ENCODE assay signal across 8 mouse cellular contexts in genomic region chr15:80706596-80706995, GRCm38 (mm10). TPM values are rescaled to one million over a fixed set of nuclear protein-coding genes. Genes with fewer than 3 reads are reported as not detected.
DNase-seq lines count a peak whose midpoint lies in the region; ATAC-seq and TF ChIP-seq lines count a peak whose summit lies in the region.

No protein-coding gene starts in this region.

- TF ChIP-seq CTCF in lung, adult 2 months (IDR thresholded peaks at IDR 0.05; ENCODE audit: insufficient read depth, low read length): no peak

- DNase-seq in lung, adult 2 months: no peak
- DNase-seq in lung, postnatal 10 days: no peak
- peak; percentile 34 for DNase-seq in embryonic facial prominence, embryonic 14.5 days (ENCODE audit: low spot score)
- DNase-seq in limb, embryonic 10.5 days (ENCODE audit: low spot score): no peak
- no peak for DNase-seq in thymus, adult 18-20 months
- DNase-seq in urinary bladder, adult 18-20 months (ENCODE audit: low spot score in 2 of 2): no peak
- no peak for DNase-seq in frontal cortex, postnatal 14 days (ENCODE audit: low spot score in 2 of 2)

- H3K4me2 ChIP-seq in embryonic facial prominence, embryonic 14.5 days (ENCODE audit: low read depth, low read length): peak overlapping the region; percentile 50
- H3K4me2 ChIP-seq in neural tube, embryonic 13.5 days: peak overlapping the region; percentile 53

- no peaks in the 10 kb centered on the region for H3K27me3 ChIP-seq in embryonic facial prominence, embryonic 14.5 days (replicated peaks; ENCODE audit: control insufficient read depth, insufficient read depth, low read length)
- no peaks in the 10 kb centered on the region for H3K27me3 ChIP-seq in limb, embryonic 10.5 days (ENCODE audit: low read depth, poor library complexity, severe bottlenecking)
- peaks cover 5% of the 10 kb centered on the region; the same call in 1 of the 2 replicates for H3K27me3 ChIP-seq in neural tube, embryonic 13.5 days

- H3K4me3 ChIP-seq in lung, adult 2 months (replicated peaks; ENCODE audit: extremely low read depth, low read depth, low read length): peak overlapping the region; percentile 54
- H3K4me3 ChIP-seq in embryonic facial prominence, embryonic 14.5 days (ENCODE audit: low read depth, low read length): peak overlapping the region; percentile 19
- peak overlapping the region; percentile 39 for H3K4me3 ChIP-seq in limb, embryonic 10.5 days
- peak overlapping the region; percentile 19 for H3K4me3 ChIP-seq in neural tube, embryonic 13.5 days

- no peaks in the 10 kb centered on the region for H3K36me3 ChIP-seq in embryonic facial prominence, embryonic 14.5 days (ENCODE audit: control insufficient read depth, insufficient read depth, low read length)
- no peaks in the 10 kb centered on the region for H3K36me3 ChIP-seq in limb, embryonic 10.5 days
- H3K36me3 ChIP-seq in neural tube, embryonic 13.5 days: no peaks in the 10 kb centered on the region

- peak overlapping the region; percentile 76 for H3K27ac ChIP-seq in embryonic facial prominence, embryonic 14.5 days (replicated peaks; ENCODE audit: low read depth, low read length)
- H3K27ac ChIP-seq in limb, embryonic 10.5 days: peak overlapping the region; percentile 71
- H3K27ac ChIP-seq in neural tube, embryonic 13.5 days (replicated peaks): peak overlapping the region; percentile 89

- H3K9me3 ChIP-seq in embryonic facial prominence, embryonic 14.5 days (ENCODE audit: control insufficient read depth, low read length): no peaks in the 10 kb centered on the region
- no peaks in the 10 kb centered on the region for H3K9me3 ChIP-seq in limb, embryonic 10.5 days (replicated peaks)
- no peaks in the 10 kb centered on the region for H3K9me3 ChIP-seq in neural tube, embryonic 13.5 days

- TF ChIP-seq POLR2A in lung, adult 2 months (IDR thresholded peaks at IDR 0.05; ENCODE audit: borderline replicate concordance, extremely low read depth, low read depth, low read length): no peak

- 6% methylated on average over 11 of the region's 11 CpGs for WGBS in lung, adult 2 months
- WGBS in embryonic facial prominence, embryonic 14.5 days: 16% methylated on average over 11 of the region's 11 CpGs
- 37% methylated on average over 11 of the region's 11 CpGs for WGBS in limb, embryonic 10.5 days
- 9% methylated on average over 11 of the region's 11 CpGs for WGBS in neural tube, embryonic 13.5 days

- H3K4me1 ChIP-seq in lung, adult 2 months (ENCODE audit: control insufficient read depth, insufficient read depth, low read length): peaks cover 9% of the 10 kb centered on the region; the same call in 1 of the 2 replicates
- peaks cover 16% of the 10 kb centered on the region for H3K4me1 ChIP-seq in embryonic facial prominence, embryonic 14.5 days (ENCODE audit: control insufficient read depth, insufficient read depth, low read length)
- peaks cover 17% of the 10 kb centered on the region for H3K4me1 ChIP-seq in limb, embryonic 10.5 days
- H3K4me1 ChIP-seq in neural tube, embryonic 13.5 days (replicated peaks): peaks cover 40% of the 10 kb centered on the region

- no peak overlapping the region for H3K9ac ChIP-seq in embryonic facial prominence, embryonic 14.5 days (ENCODE audit: low read depth, low read length)
- peak overlapping the region; percentile 27 for H3K9ac ChIP-seq in neural tube, embryonic 13.5 days

- ATAC-seq in embryonic facial prominence, embryonic 14.5 days (ENCODE audit: low read depth): no peak
- no peak for ATAC-seq in neural tube, embryonic 13.5 days (ENCODE audit: low read depth)

RNA-seq across cellular contexts. Expression of gene Tnrc6b, which starts 4.5 kb away (rescaled TPM):
- 16.6 TPM in 2 replicates for polyA plus RNA-seq in lung, adult 2 months (2012; rRNA removed)
- 12.5 and 16.1 TPM in 2 replicates for polyA plus RNA-seq in embryonic facial prominence, embryonic 14.5 days (2014; fragmentation: Nextera tagmentation; extraction: Ambion mirVana)
- polyA plus RNA-seq in limb, embryonic 10.5 days (2016; fragmentation: Nextera tagmentation; extraction: Ambion mirVana): 31.0 and 40.1 TPM in 2 replicates
- polyA plus RNA-seq in neural tube, embryonic 13.5 days (2015; fragmentation: Nextera tagmentation; extraction: Ambion mirVana): 32.7 and 35.5 TPM in 2 replicates

RNA-seq across cellular contexts. Expression of gene Fam83f, which starts 34.9 kb away (rescaled TPM):
- 1.2 and 2.2 TPM in 2 replicates for polyA plus RNA-seq in lung, adult 2 months (2012; rRNA removed)
- polyA plus RNA-seq in embryonic facial prominence, embryonic 14.5 days (2014; fragmentation: Nextera tagmentation; extraction: Ambion mirVana): 2.2 and 2.9 TPM in 2 replicates
- polyA plus RNA-seq in limb, embryonic 10.5 days (2016; fragmentation: Nextera tagmentation; extraction: Ambion mirVana): 0.98 and 1.2 TPM in 2 replicates
- 0.22 and 0.28 TPM in 2 replicates for polyA plus RNA-seq in neural tube, embryonic 13.5 days (2015; fragmentation: Nextera tagmentation; extraction: Ambion mirVana)
